Mouse (Mus musculus) erythroblast, embryonic 14.5 days (primary cell): ENCODE measurements at regions not wholly inside any gene's neighbourhood (a gene's known extent, or its start where the extent isn't known, plus 50 kb on each side); places are given as distances from the start of the nearest gene placed in this dataset.

ENCODE experiments used
- GATA1 ChIP-seq: IDR thresholded peaks from 2 replicates; pipeline ENCODE4 v1.6.1; 2012; ENCODE audit warnings: low read length, inconsistent platforms, mixed read lengths
- TAL1 ChIP-seq: IDR thresholded peaks from 3 replicates; pipeline ENCODE4 v1.6.1; 2012; ENCODE audit warnings: low read length, inconsistent platforms, mixed read lengths

DNA sequence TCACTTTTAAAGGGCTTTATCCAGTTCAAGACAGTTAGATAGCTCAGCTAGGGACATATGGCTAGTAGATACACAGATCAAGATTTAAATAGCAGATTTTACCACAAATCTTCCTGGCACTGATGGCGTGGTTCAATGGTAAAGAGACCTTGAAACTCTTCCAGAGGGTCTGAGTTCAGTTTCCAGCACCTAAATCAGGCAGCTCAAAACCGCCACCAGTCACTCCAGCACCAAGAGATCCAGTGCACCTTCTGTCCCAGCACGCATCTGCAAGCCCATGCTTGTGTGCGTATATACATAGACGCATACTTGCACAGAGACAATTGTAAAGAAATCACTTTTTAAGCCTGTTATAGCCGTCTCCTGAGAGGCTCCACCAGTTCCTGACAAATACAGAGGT, 454.0 kb upstream of the Jmjd1c start:
- no peak for TF ChIP-seq GATA1
- no peak for TF ChIP-seq TAL1
